Mouse (Mus musculus): Measurements from ENCODE around the gene Bahcc1. TPM values are rescaled to one million over a fixed set of nuclear protein-coding genes. Genes with fewer than 3 reads are reported as not detected.

Gene Bahcc1
- total and polyA plus RNA-seq, 2 experiments from 2014 or later = 9.5 to 49.8 TPM

- WGBS = 75% methylated on average over 3 of the region's 3 CpGs
Measured at GRCm38 (mm10) chr11:120338786-120339185, 106.0 kb downstream of the Bahcc1 start.

GRCm38 (mm10) chr11:120339978-120340513 lies 107.3 kb downstream of the Bahcc1 start:
- TF ChIP-seq CTCF (IDR thresholded peaks at IDR 0.05) = no peak
- WGBS = 94% methylated on average over 10 of the region's 10 CpGs
- Histone ChIP-seq H3K4me3 (ENCODE audit: low read depth, low read length) (no peak overlapping the region), H3K4me2 (ENCODE audit: low read depth, low read length, poor library complexity, severe bottlenecking) (no peak overlapping the region), H3K4me1 (ENCODE audit: insufficient read depth, low read length) (no peaks in the 10 kb centered on the region; the same call in 1 of the 2 replicates), H3K27me3 (ENCODE audit: insufficient read depth, low read length) (no peaks in the 10 kb centered on the region), H3K9me3 (ENCODE audit: low read length) (no peaks in the 10 kb centered on the region), H3K27ac (ENCODE audit: low read depth, low read length) (no peak overlapping the region), H3K9ac (replicated peaks; ENCODE audit: low read length, poor library complexity, severe bottlenecking) (no peak overlapping the region), H3K36me3 (ENCODE audit: insufficient read depth, low read length) (peaks cover 2% of the 10 kb centered on the region)
- no peak for DNase-seq (ENCODE audit: low spot score)
- no peak for ATAC-seq (ENCODE audit: low FRiP score)

More at GRCm38 (mm10) chr11:120338786-120339185, 106.0 kb downstream of the Bahcc1 start:
- no peaks in the 10 kb centered on the region for H3K9me3 ChIP-seq (ENCODE audit: low read length)
- H3K27ac ChIP-seq (ENCODE audit: low read depth, low read length) = no peak overlapping the region
- DNase-seq (ENCODE audit: low spot score) (no peak), ATAC-seq (ENCODE audit: low FRiP score) (no peak)
- no peaks in the 10 kb centered on the region for H3K27me3 ChIP-seq (ENCODE audit: insufficient read depth, low read length)
- no peak overlapping the region for H3K9ac ChIP-seq (replicated peaks; ENCODE audit: low read length, poor library complexity, severe bottlenecking)
- no peak overlapping the region for H3K4me2 ChIP-seq (ENCODE audit: low read depth, low read length, poor library complexity, severe bottlenecking)
- H3K4me3 ChIP-seq (ENCODE audit: low read depth, low read length) = no peak overlapping the region
- H3K4me1 ChIP-seq (ENCODE audit: insufficient read depth, low read length) = no peaks in the 10 kb centered on the region; the same call in 1 of the 2 replicates
- no peak for TF ChIP-seq CTCF (IDR thresholded peaks at IDR 0.05)
- no peaks in the 10 kb centered on the region for H3K36me3 ChIP-seq (ENCODE audit: insufficient read depth, low read length)

- no peak overlapping the region for H3K9ac ChIP-seq (replicated peaks; ENCODE audit: low read length, poor library complexity, severe bottlenecking)
- no peak overlapping the region for H3K4me2 ChIP-seq (ENCODE audit: low read depth, low read length, poor library complexity, severe bottlenecking)
- peaks cover 6% of the 10 kb centered on the region for H3K36me3 ChIP-seq (ENCODE audit: insufficient read depth, low read length)
- H3K4me1 ChIP-seq (ENCODE audit: insufficient read depth, low read length) = no peaks in the 10 kb centered on the region; the same call in 1 of the 2 replicates
- no peaks in the 10 kb centered on the region for H3K27me3 ChIP-seq (ENCODE audit: insufficient read depth, low read length)
- no peak for DNase-seq (ENCODE audit: low spot score)
- H3K9me3 ChIP-seq (ENCODE audit: low read length) = no peaks in the 10 kb centered on the region
- H3K27ac ChIP-seq (ENCODE audit: low read depth, low read length) = no peak overlapping the region
- H3K4me3 ChIP-seq (ENCODE audit: low read depth, low read length) = no peak overlapping the region
- no peak for TF ChIP-seq CTCF (IDR thresholded peaks at IDR 0.05)
- no peak for ATAC-seq (ENCODE audit: low FRiP score)
- 90% methylated on average over 4 of the region's 4 CpGs for WGBS
Measured at GRCm38 (mm10) chr11:120341661-120342060, 108.9 kb downstream of the Bahcc1 start.

Small RNA genes lying within 50 kb of the gene (microRNA-seq; reads per million reads assigned to microRNA genes)
- gene Gm47297 (ENCODE audit: borderline number of aligned reads) = not detected

Other genes with a start within 250 kb of the Bahcc1 start
- gene Aatk, start 185.8 kb upstream of the Bahcc1 start, total RNA-seq (2014; rRNA removed) = 170 and 178 TPM in 2 replicates
- 44.9 and 46.9 TPM in 2 replicates for gene Aatk, start 185.8 kb upstream of the Bahcc1 start, polyA plus RNA-seq (2015; fragmentation: Nextera tagmentation; extraction: Ambion mirVana)
- 17.7 and 19.0 TPM in 2 replicates for gene Cep131, start 146.1 kb upstream of the Bahcc1 start, total RNA-seq (2014; rRNA removed)
- 25.4 and 27.7 TPM in 2 replicates for gene Cep131, start 146.1 kb upstream of the Bahcc1 start, polyA plus RNA-seq (2015; fragmentation: Nextera tagmentation; extraction: Ambion mirVana)
- gene Tepsin, start 134.2 kb upstream of the Bahcc1 start, total RNA-seq (2014; rRNA removed) = 28.6 and 32.1 TPM in 2 replicates
- 14.9 and 17.6 TPM in 2 replicates for gene Tepsin, start 134.2 kb upstream of the Bahcc1 start, polyA plus RNA-seq (2015; fragmentation: Nextera tagmentation; extraction: Ambion mirVana)
- gene Ndufaf8, start 134.0 kb upstream of the Bahcc1 start, total RNA-seq (2014; rRNA removed) = 32.9 and 64.8 TPM in 2 replicates
- 56.8 and 57.0 TPM in 2 replicates for gene Ndufaf8, start 134.0 kb upstream of the Bahcc1 start, polyA plus RNA-seq (2015; fragmentation: Nextera tagmentation; extraction: Ambion mirVana)
- gene Slc38a10, start 81.6 kb upstream of the Bahcc1 start, total RNA-seq (2014; rRNA removed) = 171 and 175 TPM in 2 replicates
- gene Slc38a10, start 81.6 kb upstream of the Bahcc1 start, polyA plus RNA-seq (2015; fragmentation: Nextera tagmentation; extraction: Ambion mirVana) = 108 and 111 TPM in 2 replicates
- 2,534 and 2,842 TPM in 2 replicates for gene Actg1, start 115.6 kb downstream of the Bahcc1 start, total RNA-seq (2014; rRNA removed)
- 3,992 and 4,056 TPM in 2 replicates for gene Actg1, start 115.6 kb downstream of the Bahcc1 start, polyA plus RNA-seq (2015; fragmentation: Nextera tagmentation; extraction: Ambion mirVana)
- 0.71 TPM in 1 of 2 replicates, not detected in the other for gene Fscn2, start 128.6 kb downstream of the Bahcc1 start, total RNA-seq (2014; rRNA removed)
- 0.71 and 1.5 TPM in 2 replicates for gene Fscn2, start 128.6 kb downstream of the Bahcc1 start, polyA plus RNA-seq (2015; fragmentation: Nextera tagmentation; extraction: Ambion mirVana)
- 165 and 180 TPM in 2 replicates for gene Faap100, start 145.8 kb downstream of the Bahcc1 start, total RNA-seq (2014; rRNA removed)
- 109 and 114 TPM in 2 replicates for gene Faap100, start 145.8 kb downstream of the Bahcc1 start, polyA plus RNA-seq (2015; fragmentation: Nextera tagmentation; extraction: Ambion mirVana)
- gene Nploc4, start 204.8 kb downstream of the Bahcc1 start, total RNA-seq (2014; rRNA removed) = 64.4 and 66.0 TPM in 2 replicates
- 26.0 and 27.1 TPM in 2 replicates for gene Nploc4, start 204.8 kb downstream of the Bahcc1 start, polyA plus RNA-seq (2015; fragmentation: Nextera tagmentation; extraction: Ambion mirVana)
- 0.11 TPM in 1 of 2 replicates, not detected in the other for gene Tspan10, start 209.7 kb downstream of the Bahcc1 start, total RNA-seq (2014; rRNA removed)
- gene Tspan10, start 209.7 kb downstream of the Bahcc1 start, polyA plus RNA-seq (2015; fragmentation: Nextera tagmentation; extraction: Ambion mirVana) = not detected in 2 replicates
- not detected in 2 replicates for gene Pde6g, start 220.6 kb downstream of the Bahcc1 start, total RNA-seq (2014; rRNA removed)
- gene Pde6g, start 220.6 kb downstream of the Bahcc1 start, polyA plus RNA-seq (2015; fragmentation: Nextera tagmentation; extraction: Ambion mirVana) = 0.37 TPM in 1 of 2 replicates, not detected in the other
- gene Oxld1, start 225.1 kb downstream of the Bahcc1 start, total RNA-seq (2014; rRNA removed) = 7.9 and 9.7 TPM in 2 replicates
- 11.4 and 11.5 TPM in 2 replicates for gene Oxld1, start 225.1 kb downstream of the Bahcc1 start, polyA plus RNA-seq (2015; fragmentation: Nextera tagmentation; extraction: Ambion mirVana)
- gene Ccdc137, start 225.2 kb downstream of the Bahcc1 start, total RNA-seq (2014; rRNA removed) = 14.8 and 18.2 TPM in 2 replicates
- 17.0 and 19.8 TPM in 2 replicates for gene Ccdc137, start 225.2 kb downstream of the Bahcc1 start, polyA plus RNA-seq (2015; fragmentation: Nextera tagmentation; extraction: Ambion mirVana)
- 62.8 and 72.6 TPM in 2 replicates for gene Arl16, start 234.7 kb downstream of the Bahcc1 start, total RNA-seq (2014; rRNA removed)
- 65.7 and 73.0 TPM in 2 replicates for gene Arl16, start 234.7 kb downstream of the Bahcc1 start, polyA plus RNA-seq (2015; fragmentation: Nextera tagmentation; extraction: Ambion mirVana)